8 mouse cellular contexts compared by ENCODE assay signal in the genomic region with DNA sequence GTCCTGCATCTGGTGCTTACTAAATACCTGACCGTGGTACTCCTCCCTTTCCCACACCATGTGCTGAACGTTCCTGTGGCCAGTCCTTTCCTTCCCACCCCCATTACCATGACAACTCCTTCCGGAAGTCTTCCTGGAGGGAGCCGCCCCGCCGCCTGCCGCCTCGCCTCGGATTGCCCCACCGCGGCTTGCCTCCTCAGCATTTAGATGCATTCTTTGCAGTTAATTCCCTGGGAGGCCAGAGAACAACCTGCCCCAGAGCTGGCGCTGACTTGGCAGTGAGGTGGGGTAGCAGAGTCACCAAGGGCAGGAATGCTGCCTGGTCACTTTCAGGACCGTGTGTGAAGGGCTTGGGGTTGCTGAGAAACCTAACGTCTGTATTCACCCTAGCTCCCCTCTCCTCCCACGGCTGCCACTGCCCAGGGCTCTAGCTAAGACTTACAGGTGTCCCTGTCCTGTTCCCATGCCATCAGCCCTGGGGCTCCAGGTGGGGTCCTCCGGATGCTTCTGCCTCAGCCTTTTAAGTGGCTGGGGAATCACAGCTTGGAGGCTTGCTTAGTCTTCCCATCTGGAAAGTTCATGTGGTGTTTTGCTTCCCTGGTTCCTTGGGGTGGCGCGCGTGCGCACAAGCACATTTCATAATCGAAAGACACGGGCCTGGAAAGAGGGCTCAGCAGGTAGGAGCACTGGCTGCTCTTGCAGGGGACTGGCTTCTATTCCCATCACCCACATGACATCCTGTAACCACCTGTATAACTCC. TPM values are rescaled to one million over a fixed set of nuclear protein-coding genes. Genes with fewer than 3 reads are reported as not detected.
DNase-seq lines count a peak whose midpoint lies in the region; ATAC-seq and TF ChIP-seq lines count a peak whose summit lies in the region.

No protein-coding gene starts in this region.

- H3K4me1 ChIP-seq in megakaryocyte, embryonic 14.5 days: peaks cover 28% of the 10 kb centered on the region
- peaks cover 2% of the 10 kb centered on the region; the same call in 1 of the 2 replicates for H3K4me1 ChIP-seq in embryonic facial prominence, embryonic 11.5 days (ENCODE audit: control insufficient read depth, insufficient read depth, low read length)
- H3K4me1 ChIP-seq in intestine, embryonic 16.5 days (ENCODE audit: control insufficient read depth, insufficient read depth, low read length): peaks cover 17% of the 10 kb centered on the region
- no peaks in the 10 kb centered on the region for H3K4me1 ChIP-seq in forebrain, postnatal 0 days (ENCODE audit: insufficient read depth)

- peak overlapping the region; percentile 24 for H3K4me2 ChIP-seq in embryonic facial prominence, embryonic 11.5 days (ENCODE audit: low read depth, low read length)
- peak overlapping the region; percentile 26 for H3K4me2 ChIP-seq in intestine, embryonic 16.5 days (ENCODE audit: low read depth, low read length)
- H3K4me2 ChIP-seq in forebrain, postnatal 0 days (ENCODE audit: low read depth): no peak overlapping the region

- H3K27me3 ChIP-seq in megakaryocyte, embryonic 14.5 days (replicated peaks): peaks cover 94% of the 10 kb centered on the region
- peaks cover 11% of the 10 kb centered on the region for H3K27me3 ChIP-seq in embryonic facial prominence, embryonic 11.5 days (ENCODE audit: control insufficient read depth, insufficient read depth, low read length)
- H3K27me3 ChIP-seq in intestine, embryonic 16.5 days (replicated peaks; ENCODE audit: control insufficient read depth, insufficient read depth, low read length): peaks cover 22% of the 10 kb centered on the region; the same call in 1 of the 2 replicates
- H3K27me3 ChIP-seq in forebrain, postnatal 0 days (ENCODE audit: insufficient read depth, low read length): peaks cover 18% of the 10 kb centered on the region

- no peaks in the 10 kb centered on the region for H3K9me3 ChIP-seq in megakaryocyte, embryonic 14.5 days
- no peaks in the 10 kb centered on the region for H3K9me3 ChIP-seq in embryonic facial prominence, embryonic 11.5 days (replicated peaks; ENCODE audit: control insufficient read depth, low read length)
- no peaks in the 10 kb centered on the region for H3K9me3 ChIP-seq in intestine, embryonic 16.5 days (ENCODE audit: control insufficient read depth, low read length)
- H3K9me3 ChIP-seq in forebrain, postnatal 0 days (ENCODE audit: low read length): no peaks in the 10 kb centered on the region

- intact Hi-C loops in left cerebral cortex, postnatal 14 days (cut with DNase I): no loop called here

- no peak for ATAC-seq in megakaryocyte, adult 5-6 weeks (ENCODE audit: poor library complexity, severe bottlenecking)
- ATAC-seq in embryonic facial prominence, embryonic 11.5 days (replicated peaks; ENCODE audit: insufficient number of reproducible peaks, low FRiP score, low TSS enrichment, low read depth): no peak
- no peak for ATAC-seq in intestine, embryonic 16.5 days
- no peak for ATAC-seq in forebrain, postnatal 0 days

- peak; percentile 52 for DNase-seq in embryonic facial prominence, embryonic 11.5 days (ENCODE audit: low spot score)
- peak; percentile 84 to 92 for DNase-seq in lung, adult 18-20 months
- no peak for DNase-seq in thymus, postnatal 14 days
- no peak for DNase-seq in forebrain, postnatal 0 days
- DNase-seq in left cerebral cortex, postnatal 14 days (ENCODE audit: low spot score in 2 of 2): no peak

- H3K36me3 ChIP-seq in megakaryocyte, embryonic 14.5 days (replicated peaks; ENCODE audit: low read length): no peaks in the 10 kb centered on the region
- H3K36me3 ChIP-seq in embryonic facial prominence, embryonic 11.5 days (replicated peaks; ENCODE audit: control insufficient read depth, insufficient read depth, low read depth, low read length): no peaks in the 10 kb centered on the region
- H3K36me3 ChIP-seq in intestine, embryonic 16.5 days (ENCODE audit: control insufficient read depth, insufficient read depth, low read length): no peaks in the 10 kb centered on the region
- no peaks in the 10 kb centered on the region for H3K36me3 ChIP-seq in forebrain, postnatal 0 days (ENCODE audit: insufficient read depth)

- no peak overlapping the region for H3K9ac ChIP-seq in embryonic facial prominence, embryonic 11.5 days (replicated peaks; ENCODE audit: low read length)
- H3K9ac ChIP-seq in intestine, embryonic 16.5 days (ENCODE audit: low read depth, low read length): 0 out of 2 replicates have a peak overlapping the region, but pooled peaks have one; percentile 9
- H3K9ac ChIP-seq in forebrain, postnatal 0 days: no peak overlapping the region

- no peak overlapping the region for H3K27ac ChIP-seq in embryonic facial prominence, embryonic 11.5 days (replicated peaks; ENCODE audit: low read depth, low read length)
- no peak overlapping the region for H3K27ac ChIP-seq in intestine, embryonic 16.5 days (ENCODE audit: low read length)
- no peak overlapping the region for H3K27ac ChIP-seq in forebrain, postnatal 0 days (ENCODE audit: low read depth, low read length)

- 9% methylated on average over 22 of the region's 22 CpGs for WGBS in embryonic facial prominence, embryonic 11.5 days
- 9% methylated on average over 22 of the region's 22 CpGs for WGBS in intestine, embryonic 16.5 days
- 15% methylated on average over 22 of the region's 22 CpGs for WGBS in forebrain, postnatal 0 days

- TF ChIP-seq CTCF in forebrain, postnatal 0 days (IDR thresholded peaks at IDR 0.05; ENCODE audit: low read depth): no peak

- peak overlapping the region; percentile 55 for H3K4me3 ChIP-seq in megakaryocyte, embryonic 14.5 days (replicated peaks)
- no peak overlapping the region for H3K4me3 ChIP-seq in embryonic facial prominence, embryonic 11.5 days (ENCODE audit: low read depth, low read length)
- 0 out of 2 replicates have a peak overlapping the region, but pooled peaks have one; percentile 2 for H3K4me3 ChIP-seq in intestine, embryonic 16.5 days (ENCODE audit: low read length)
- no peak overlapping the region for H3K4me3 ChIP-seq in forebrain, postnatal 0 days (ENCODE audit: low read depth, low read length)

RNA-seq across cellular contexts. Expression of a gene that starts 4.5 kb away (rescaled TPM):
- 0.97 TPM in 1 of 2 replicates, not detected in the other for polyA plus RNA-seq in megakaryocyte, embryonic 14.5 days (2012; ENCODE audit: insufficient read depth, low replicate concordance)
- total RNA-seq in megakaryocyte, adult 5-6 weeks (2015): not detected in 2 replicates
- total RNA-seq in megakaryocyte, adult 5-6 weeks (2017): not detected in 2 replicates
- polyA plus RNA-seq in embryonic facial prominence, embryonic 11.5 days (2014; fragmentation: Nextera tagmentation; extraction: Ambion mirVana): 0.71 and 0.93 TPM in 2 replicates
- polyA plus RNA-seq in intestine, embryonic 16.5 days (2015; fragmentation: Nextera tagmentation; extraction: Ambion mirVana): 0.66 and 0.73 TPM in 2 replicates
- total RNA-seq in forebrain, postnatal 0 days (2014; rRNA removed): 0.23 and 0.62 TPM in 2 replicates
- 0.31 TPM in 2 replicates for polyA plus RNA-seq in forebrain, postnatal 0 days (2015; fragmentation: Nextera tagmentation; extraction: Ambion mirVana)
- not detected for total RNA-seq in left cerebral cortex, postnatal 14 days (2021)

RNA-seq across cellular contexts. Expression of a gene that starts 13.9 kb away (rescaled TPM):
- polyA plus RNA-seq in megakaryocyte, embryonic 14.5 days (2012; ENCODE audit: insufficient read depth, low replicate concordance): 0.22 and 2.8 TPM in 2 replicates
- not detected in 2 replicates for total RNA-seq in megakaryocyte, adult 5-6 weeks (2015)
- not detected in 2 replicates for total RNA-seq in megakaryocyte, adult 5-6 weeks (2017)
- 2.0 and 2.8 TPM in 2 replicates for polyA plus RNA-seq in embryonic facial prominence, embryonic 11.5 days (2014; fragmentation: Nextera tagmentation; extraction: Ambion mirVana)
- polyA plus RNA-seq in intestine, embryonic 16.5 days (2015; fragmentation: Nextera tagmentation; extraction: Ambion mirVana): 0.70 and 0.81 TPM in 2 replicates
- total RNA-seq in forebrain, postnatal 0 days (2014; rRNA removed): 25.7 and 32.1 TPM in 2 replicates
- 14.3 and 17.7 TPM in 2 replicates for polyA plus RNA-seq in forebrain, postnatal 0 days (2015; fragmentation: Nextera tagmentation; extraction: Ambion mirVana)
- total RNA-seq in left cerebral cortex, postnatal 14 days (2021): 100 to 1,000 TPM; 150 to 170 TPM

RNA-seq across cellular contexts. Expression of a gene that starts 34.3 kb away (rescaled TPM):
- polyA plus RNA-seq in megakaryocyte, embryonic 14.5 days (2012; ENCODE audit: insufficient read depth, low replicate concordance): 0.83 and 4.7 TPM in 2 replicates
- total RNA-seq in megakaryocyte, adult 5-6 weeks (2015): not detected in 2 replicates
- not detected in 2 replicates for total RNA-seq in megakaryocyte, adult 5-6 weeks (2017)
- polyA plus RNA-seq in embryonic facial prominence, embryonic 11.5 days (2014; fragmentation: Nextera tagmentation; extraction: Ambion mirVana): 7.6 and 8.0 TPM in 2 replicates
- polyA plus RNA-seq in intestine, embryonic 16.5 days (2015; fragmentation: Nextera tagmentation; extraction: Ambion mirVana): 55.3 and 59.9 TPM in 2 replicates
- total RNA-seq in forebrain, postnatal 0 days (2014; rRNA removed): 0.23 TPM in 1 of 2 replicates, not detected in the other
- polyA plus RNA-seq in forebrain, postnatal 0 days (2015; fragmentation: Nextera tagmentation; extraction: Ambion mirVana): 0.40 and 0.92 TPM in 2 replicates
- not detected for total RNA-seq in left cerebral cortex, postnatal 14 days (2021)

Comparison
In these comparisons a context has a peak if more than half of its experiments do, and no peak if none do; other contexts are left out.
1. H3K4me3 ChIP-seq: peak in megakaryocyte, embryonic 14.5 days (single experiment) and intestine, embryonic 16.5 days (single experiment); none in embryonic facial prominence, embryonic 11.5 days (single experiment) and forebrain, postnatal 0 days (single experiment).
2. DNase-seq: peak in embryonic facial prominence, embryonic 11.5 days (single experiment) and lung, adult 18-20 months (2 of 2); none in thymus, postnatal 14 days (single experiment), forebrain, postnatal 0 days (single experiment) and left cerebral cortex, postnatal 14 days (0 of 2).